Comparison of ENCODE assay signal across 24 mouse cellular contexts in genomic region chr13:52476998-52477601, GRCm38 (mm10). TPM values are rescaled to one million over a fixed set of nuclear protein-coding genes. Genes with fewer than 3 reads are reported as not detected.
DNase-seq lines count a peak whose midpoint lies in the region; ATAC-seq and TF ChIP-seq lines count a peak whose summit lies in the region.
"Had no signal": no experiment of that assay in that cellular context is flagged by ENCODE, and none has a peak within 500 bp of the region (broad histone marks: within the 10 kb centered on the region; RNA-seq: fewer than 3 reads in every experiment).

No protein-coding gene starts in this region.

- H3K27ac ChIP-seq in lung, embryonic 16.5 days (ENCODE audit: low read length), result no peak overlapping the region
- H3K27ac ChIP-seq in lung, postnatal 0 days (ENCODE audit: low read length), result no peak overlapping the region
- H3K27ac ChIP-seq: forebrain, embryonic 10.5 days; forebrain, embryonic 13.5 days; heart, embryonic 15.5 days; hindbrain, embryonic 10.5 days; hindbrain, embryonic 13.5 days; intestine, embryonic 15.5 days had no signal

- no peaks in the 10 kb centered on the region for H3K27me3 ChIP-seq in lung, embryonic 16.5 days (ENCODE audit: control insufficient read depth, insufficient read depth, low read depth, low read length)
- no peaks in the 10 kb centered on the region for H3K27me3 ChIP-seq in lung, postnatal 0 days (replicated peaks; ENCODE audit: insufficient read depth, low read length)
- H3K27me3 ChIP-seq: heart, embryonic 12.5 days; heart, embryonic 15.5 days; hindbrain, embryonic 13.5 days; intestine, embryonic 15.5 days had no signal

- no peak overlapping the region for H3K4me3 ChIP-seq in lung, embryonic 16.5 days (ENCODE audit: low read length)
- no peak overlapping the region for H3K4me3 ChIP-seq in lung, postnatal 0 days (ENCODE audit: low read depth, low read length)
- H3K4me3 ChIP-seq: forebrain, embryonic 10.5 days; forebrain, embryonic 13.5 days; heart, embryonic 12.5 days; heart, embryonic 15.5 days; hindbrain, embryonic 10.5 days; hindbrain, embryonic 13.5 days; intestine, embryonic 15.5 days had no signal

- no peaks in the 10 kb centered on the region for H3K4me1 ChIP-seq in lung, embryonic 16.5 days (replicated peaks; ENCODE audit: control insufficient read depth, insufficient read depth, low read length)
- H3K4me1 ChIP-seq in lung, postnatal 0 days (ENCODE audit: insufficient read depth, low read depth, low read length), result no peaks in the 10 kb centered on the region
- H3K4me1 ChIP-seq: forebrain, embryonic 10.5 days; forebrain, embryonic 13.5 days; heart, embryonic 12.5 days; heart, embryonic 15.5 days; hindbrain, embryonic 10.5 days; hindbrain, embryonic 13.5 days; intestine, embryonic 15.5 days had no signal

- H3K9me3 ChIP-seq in lung, embryonic 16.5 days (ENCODE audit: control insufficient read depth, low read length), result no peaks in the 10 kb centered on the region
- no peaks in the 10 kb centered on the region for H3K9me3 ChIP-seq in lung, postnatal 0 days (ENCODE audit: low read length)
- H3K9me3 ChIP-seq: forebrain, embryonic 10.5 days; forebrain, embryonic 13.5 days; heart, embryonic 12.5 days; heart, embryonic 15.5 days; hindbrain, embryonic 10.5 days; hindbrain, embryonic 13.5 days; intestine, embryonic 15.5 days had no signal

- TF ChIP-seq CTCF in lung, postnatal 0 days (IDR thresholded peaks at IDR 0.05), result no peak

- H3K4me2 ChIP-seq in lung, embryonic 16.5 days (ENCODE audit: low read depth, low read length), result no peak overlapping the region
- H3K4me2 ChIP-seq in lung, postnatal 0 days (replicated peaks; ENCODE audit: low read depth, low read length), result no peak overlapping the region
- H3K4me2 ChIP-seq: forebrain, embryonic 13.5 days; heart, embryonic 12.5 days; heart, embryonic 15.5 days; hindbrain, embryonic 13.5 days; intestine, embryonic 15.5 days had no signal

- TF ChIP-seq EP300 in lung, postnatal 0 days (IDR thresholded peaks at IDR 0.05), result no peak

- 88% methylated on average over 11 of the region's 11 CpGs for WGBS in lung, embryonic 16.5 days
- WGBS in lung, postnatal 0 days, result 83% methylated on average over 11 of the region's 11 CpGs

- 0 out of 2 replicates have a peak, but pooled peaks have one; percentile 28 for ATAC-seq in lung, embryonic 16.5 days (ENCODE audit: low read depth)
- ATAC-seq in lung, postnatal 0 days, result no peak
- peak; percentile 71 for ATAC-seq in granulocyte monocyte progenitor cell, adult 5-6 weeks (replicated peaks; ENCODE audit: poor library complexity, severe bottlenecking)
- ATAC-seq: forebrain, embryonic 13.5 days; forebrain, embryonic 16.5 days; hindbrain, embryonic 16.5 days; intestine, embryonic 15.5 days had no signal

- H3K36me3 ChIP-seq in lung, embryonic 16.5 days (ENCODE audit: control insufficient read depth, insufficient read depth, low read length), result no peaks in the 10 kb centered on the region
- no peaks in the 10 kb centered on the region for H3K36me3 ChIP-seq in lung, postnatal 0 days (ENCODE audit: insufficient read depth, low read length)
- H3K36me3 ChIP-seq: forebrain, embryonic 10.5 days; heart, embryonic 12.5 days; heart, embryonic 15.5 days; hindbrain, embryonic 10.5 days; hindbrain, embryonic 13.5 days; intestine, embryonic 15.5 days had no signal

- H3K9ac ChIP-seq in lung, embryonic 16.5 days (ENCODE audit: low read length), result no peak overlapping the region
- no peak overlapping the region for H3K9ac ChIP-seq in lung, postnatal 0 days (replicated peaks; ENCODE audit: low read depth)
- H3K9ac ChIP-seq: forebrain, embryonic 13.5 days; heart, embryonic 12.5 days; heart, embryonic 15.5 days; hindbrain, embryonic 13.5 days; intestine, embryonic 15.5 days had no signal

- DNase-seq in lung, postnatal 0 days (ENCODE audit: low spot score), result no peak
- peak; percentile 28 for DNase-seq in thymus, postnatal 4 days
- DNase-seq in thymus, adult 18-20 months, result no peak
- DNase-seq in MN1 (ENCODE audit: low spot score), result no peak
- DNase-seq in Muller cell, postnatal 12 days (ENCODE audit: inconsistent ontology term), result no peak
- DNase-seq: adrenal gland, adult 2 months; cerebellum, adult 11 months; cerebellum, adult 2 months; cerebellum, postnatal 10 days; cerebellum, postnatal 36 days; gastrocnemius, postnatal 25 days; heart, postnatal 10 days; heart, postnatal 36 days had no signal

RNA-seq across cellular contexts. Expression of gene Diras2, which starts 54.0 kb away (rescaled TPM):
- 0.20 and 0.35 TPM in 2 replicates for polyA plus RNA-seq in lung, embryonic 16.5 days (2015; fragmentation: Nextera tagmentation; extraction: Ambion mirVana)
- polyA plus RNA-seq in lung, postnatal 0 days (2015; fragmentation: Nextera tagmentation; extraction: Ambion mirVana), result 0.31 TPM in 2 replicates
- total RNA-seq in granulocyte monocyte progenitor cell, adult 5-6 weeks (2014; fragmentation: Nextera tagmentation), result 1.4 and 3.8 TPM in 2 replicates
- total RNA-seq in granulocyte monocyte progenitor cell, adult 5-6 weeks (2017), result 2.7 and 4.5 TPM in 2 replicates
